Mouse (Mus musculus) cerebellum, postnatal 36 days (tissue): ENCODE results near the gene Csnk2b.

Source experiments
- DNase-seq, 2 experiments: peaks; one replicate each; pipeline ENCODE4 v3.0.0; 2021 to 2022; ENCODE audit warnings: mixed read lengths in 2 of 2

Csnk2b gene

DNA sequence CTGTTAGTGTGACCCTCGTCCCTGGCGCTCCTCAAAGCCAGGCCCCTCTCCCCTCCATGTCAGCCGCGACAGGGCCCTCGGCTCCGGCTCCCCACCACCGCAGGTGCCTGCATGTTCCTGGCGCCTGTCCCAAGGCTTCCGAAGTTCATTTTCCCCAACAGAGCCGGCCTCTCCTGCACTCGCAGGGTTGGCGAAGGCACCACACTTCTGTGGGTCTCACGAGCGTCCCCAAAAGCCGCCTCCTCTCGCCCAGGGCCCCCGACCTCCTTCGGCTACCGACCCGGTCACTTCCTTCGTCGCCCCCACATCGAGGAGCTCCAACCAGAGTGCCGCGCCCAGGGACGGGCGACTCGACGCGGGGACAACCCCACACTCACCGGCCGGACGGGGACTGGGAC, 1.1 kb downstream of the Csnk2b start:
- peak in 1 of 2 experiments; percentile 55 for DNase-seq

- no peak for DNase-seq
These were observed 6.5 kb downstream of the Csnk2b start, which contains the start of gene Ly6g5b for GRCm38 (mm10) chr17:35115046-35116019. Gene Ly6g5b (minus strand): TSS chr17:35115428.

- DNase-seq: no peak
These were observed 10.1 kb downstream of the Csnk2b start for GRCm38 (mm10) chr17:35111774-35112173.

GRCm38 (mm10) chr17:35108097-35108496, 13.8 kb downstream of the Csnk2b start, which contains the start of gene Ly6g5c:
Gene Ly6g5c (plus strand): TSS chr17:35108279.
- DNase-seq: peak; percentile 54 to 58

- no peak for DNase-seq
These were observed 15.3 kb downstream of the Csnk2b start for GRCm38 (mm10) chr17:35106522-35106921.

DNA sequence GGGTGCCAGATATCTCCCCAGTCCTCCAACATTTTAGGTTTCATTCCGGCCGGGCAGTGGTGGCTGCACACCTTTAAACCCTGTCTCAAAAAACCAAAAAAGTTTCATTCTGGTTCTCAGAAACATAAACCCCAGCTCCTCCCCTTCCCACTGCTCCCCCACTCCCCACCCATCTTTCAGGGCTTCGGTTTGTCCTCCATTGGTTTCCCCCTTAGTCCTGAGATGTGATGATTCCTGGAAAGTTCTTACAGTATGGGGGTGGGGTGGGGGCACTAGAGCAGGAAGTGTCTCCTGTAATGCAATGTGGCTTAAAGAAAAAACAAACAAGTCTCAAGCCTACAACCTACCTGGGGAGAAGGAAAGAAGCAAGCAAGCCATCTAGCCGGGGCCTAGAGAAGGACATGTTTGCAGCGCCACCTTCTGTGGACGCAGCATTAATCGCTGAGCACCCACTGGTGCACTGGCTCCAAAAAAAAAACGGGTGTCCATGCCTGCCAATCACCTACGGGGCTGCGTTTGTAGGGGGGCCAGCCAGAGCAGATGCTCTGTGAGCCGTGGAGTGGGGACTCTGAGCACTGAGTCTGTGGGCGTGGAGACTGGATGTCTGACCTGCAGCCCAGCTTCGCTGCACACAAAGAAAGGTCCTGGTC, 16.0 kb downstream of the Csnk2b start:
- peak; percentile 68 to 69 for DNase-seq

GRCm38 (mm10) chr17:35104754-35105153, 17.1 kb downstream of the Csnk2b start:
- DNase-seq: no peak

DNA sequence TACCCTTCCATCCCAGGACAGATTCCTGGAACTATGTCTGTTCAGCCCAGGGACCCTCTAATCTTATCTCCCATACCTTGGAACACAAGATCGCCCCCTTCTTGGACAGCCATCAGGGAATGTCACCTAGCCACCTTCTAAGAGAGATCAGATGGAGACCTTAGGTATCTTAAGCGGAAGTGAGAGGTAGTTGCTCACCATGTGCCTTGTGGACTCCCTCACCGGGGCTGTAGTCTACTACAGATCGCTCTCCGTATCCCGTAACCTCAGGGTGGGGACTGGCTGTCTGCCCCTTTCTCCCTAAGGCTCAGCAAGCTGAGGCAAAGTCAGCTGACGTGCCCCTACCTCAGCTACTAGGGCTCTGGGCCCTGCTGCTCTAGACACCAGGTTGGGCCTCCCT, 17.8 kb downstream of the Csnk2b start:
- no peak for DNase-seq

DNA sequence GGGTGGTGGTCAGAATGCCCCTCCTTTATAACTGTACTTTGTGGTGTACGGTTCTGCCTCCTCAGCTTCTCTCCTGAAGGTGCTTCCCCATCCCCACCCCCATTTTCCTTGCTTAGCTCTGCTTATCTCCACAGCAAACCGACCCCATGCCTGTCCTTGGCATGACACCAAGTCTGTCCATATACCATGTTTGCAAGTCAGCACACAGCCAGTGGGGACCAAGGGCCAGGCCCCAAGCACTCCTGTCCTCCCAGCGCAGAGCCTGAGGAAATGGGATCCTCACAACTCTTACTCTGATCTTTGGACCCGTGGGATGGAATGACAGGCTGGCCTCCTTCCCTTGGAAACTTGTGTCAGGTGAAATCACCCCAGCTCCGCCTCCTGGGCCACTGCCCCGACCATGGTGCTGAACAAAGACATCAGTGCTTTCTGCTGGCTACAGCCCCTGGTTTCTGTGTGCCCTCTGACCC, 18.6 kb downstream of the Csnk2b start:
- no peak for DNase-seq

GRCm38 (mm10) chr17:35102299-35102698, 19.6 kb downstream of the Csnk2b start:
- no peak for DNase-seq

DNA sequence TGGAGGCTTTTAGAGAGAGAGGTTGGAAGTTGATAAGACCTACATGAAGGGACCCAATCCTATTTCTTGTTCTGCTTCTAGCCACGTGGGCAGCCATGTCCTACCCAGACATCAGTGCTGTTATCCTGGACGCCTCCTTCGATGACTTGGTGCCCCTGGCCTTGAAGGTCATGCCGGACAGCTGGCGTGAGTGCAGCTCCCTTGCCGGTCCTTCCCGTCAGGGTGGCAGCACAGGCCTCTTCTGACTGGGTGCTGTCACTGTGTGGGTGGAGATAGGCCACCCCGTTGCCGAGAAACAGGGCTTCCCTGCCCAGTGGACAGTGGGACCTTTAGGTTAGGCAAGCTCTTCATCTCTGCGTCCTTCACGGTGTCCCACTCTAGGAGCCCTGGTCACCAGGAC, 20.7 kb downstream of the Csnk2b start:
- DNase-seq: no peak

DNA sequence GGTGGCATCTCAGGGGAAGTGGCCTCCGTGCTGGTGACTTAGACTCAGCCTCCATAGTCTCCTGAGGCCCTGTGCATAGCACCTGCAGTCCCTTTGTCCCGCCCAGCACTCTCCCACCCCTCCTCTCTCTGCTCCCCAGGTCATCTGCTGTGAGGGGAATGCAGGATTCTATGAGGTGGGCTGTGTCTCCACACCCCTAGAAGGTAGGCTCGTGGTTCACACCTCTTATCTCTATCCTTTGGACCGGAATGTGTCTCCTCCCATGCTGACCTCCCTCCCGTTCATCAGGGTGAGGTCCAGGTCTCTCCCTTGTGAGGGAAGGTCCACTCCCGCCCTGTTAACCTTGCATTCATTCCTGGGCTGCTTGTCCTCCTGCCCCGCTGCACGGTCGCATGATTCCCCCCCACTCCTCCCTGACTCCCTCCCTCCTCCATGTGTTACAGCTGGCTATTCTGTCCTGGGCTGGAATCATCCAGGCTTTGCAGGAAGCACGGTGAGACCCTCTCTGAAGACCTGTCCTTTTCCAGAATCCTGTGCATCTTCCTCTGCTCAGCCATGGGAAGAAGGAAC, 21.6 kb downstream of the Csnk2b start:
- no peak for DNase-seq

GRCm38 (mm10) chr17:35097164-35097655, 24.6 kb downstream of the Csnk2b start:
- DNase-seq: peak; percentile 72 to 74

DNA sequence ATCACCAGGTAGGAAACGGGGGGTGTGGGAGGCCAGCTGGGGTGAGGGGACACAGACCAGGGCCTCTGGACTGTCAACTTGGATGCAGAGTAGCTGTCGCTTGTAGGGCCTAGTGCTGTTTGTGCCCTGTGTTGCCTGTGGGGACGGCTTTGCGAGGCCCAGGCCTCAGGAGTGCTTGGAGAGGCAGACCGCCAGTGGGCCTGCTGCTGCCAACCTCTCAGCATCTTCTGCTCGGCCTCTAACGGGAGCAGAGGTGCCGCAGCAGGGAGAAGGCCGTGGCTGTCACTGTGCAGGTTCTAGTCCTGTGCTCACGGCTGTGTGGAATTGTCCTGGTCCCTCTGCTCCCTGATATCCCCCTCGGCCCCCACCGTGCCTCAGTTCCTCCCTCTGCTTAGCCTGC, 25.3 kb downstream of the Csnk2b start:
- DNase-seq: no peak

GRCm38 (mm10) chr17:35094475-35095365, 27.1 kb downstream of the Csnk2b start:
- no peak for DNase-seq

DNA sequence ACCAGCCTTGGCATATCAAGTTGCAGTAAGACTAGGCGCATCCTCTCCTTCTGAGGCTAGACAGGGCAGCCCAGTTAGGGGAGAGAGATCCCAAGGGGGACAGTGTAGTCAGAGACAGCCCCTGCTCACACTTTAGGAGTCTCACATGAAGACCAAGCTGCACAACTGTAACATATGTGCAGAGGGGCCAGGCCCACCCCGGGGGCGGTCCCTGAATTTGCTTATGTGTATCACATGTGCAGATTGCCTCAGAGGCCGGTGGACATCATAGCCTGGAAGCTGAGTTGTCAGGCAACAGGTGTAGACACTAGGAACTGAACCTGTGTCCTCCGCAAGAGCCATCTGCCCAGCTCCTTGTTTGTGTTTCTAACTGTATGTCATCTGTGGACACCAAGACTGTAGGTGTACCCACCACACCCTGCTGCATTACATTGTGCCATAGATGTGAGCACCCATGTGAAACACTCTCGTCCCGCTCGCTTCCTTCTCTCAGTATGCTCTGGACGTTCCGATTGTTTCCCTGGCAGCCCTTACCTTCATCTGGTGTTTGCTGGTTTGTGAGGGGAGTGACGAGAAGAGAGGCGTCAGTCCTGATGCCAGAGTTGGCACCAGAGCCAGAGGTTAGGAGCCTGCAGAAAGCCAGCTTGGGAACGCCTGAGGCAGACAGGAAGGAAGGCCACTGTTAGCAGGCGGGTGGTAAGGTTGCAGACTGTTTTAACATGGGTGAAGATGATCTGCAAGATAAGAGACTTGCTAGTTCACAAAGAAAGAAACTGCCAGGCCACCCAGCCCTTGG, 29.3 kb downstream of the Csnk2b start:
- DNase-seq: no peak

DNA sequence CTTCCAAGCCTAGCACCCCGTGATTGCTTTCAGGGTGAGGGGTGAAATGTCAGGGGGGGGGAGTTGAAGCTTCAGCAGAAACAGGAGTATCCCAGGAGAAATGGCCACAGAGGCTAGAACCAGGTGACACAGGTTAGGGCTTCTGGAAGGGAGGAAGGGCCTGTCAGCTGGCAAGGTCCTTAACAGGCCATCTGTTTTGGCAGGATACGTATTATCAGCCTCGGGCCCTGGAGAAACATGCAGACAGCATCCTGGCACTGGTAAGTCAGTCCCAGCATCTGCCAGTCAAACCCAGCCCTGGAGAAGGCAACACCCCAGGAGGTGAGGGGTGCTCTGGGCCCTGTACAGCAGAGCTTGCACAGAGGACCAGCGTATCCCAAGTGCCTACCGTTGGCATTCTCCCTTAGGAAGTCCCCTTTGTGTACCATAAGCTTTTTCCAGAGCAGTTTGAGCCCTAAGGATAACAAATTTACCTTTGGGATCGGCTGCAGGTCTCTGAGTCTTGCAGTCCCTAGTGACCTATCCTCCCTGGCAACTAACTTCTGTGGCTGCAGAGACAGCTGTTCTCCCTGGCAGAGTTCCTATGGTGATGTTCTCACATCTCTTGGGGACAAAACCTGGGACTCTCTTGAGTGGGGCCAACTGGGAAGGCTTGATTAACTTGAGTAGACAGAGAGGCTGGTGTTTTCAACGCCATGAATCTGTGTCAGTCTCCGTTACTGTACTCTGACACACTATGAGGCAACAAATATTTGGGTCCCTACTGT, 31.5 kb downstream of the Csnk2b start:
- DNase-seq: peak; percentile 82 to 85

- DNase-seq: peak; percentile 94 to 95
These were observed 32.8 kb downstream of the Csnk2b start, which contains the start of gene Abhd16a for GRCm38 (mm10) chr17:35088825-35089644. Gene Abhd16a (plus strand): TSS chr17:35089263.

DNA sequence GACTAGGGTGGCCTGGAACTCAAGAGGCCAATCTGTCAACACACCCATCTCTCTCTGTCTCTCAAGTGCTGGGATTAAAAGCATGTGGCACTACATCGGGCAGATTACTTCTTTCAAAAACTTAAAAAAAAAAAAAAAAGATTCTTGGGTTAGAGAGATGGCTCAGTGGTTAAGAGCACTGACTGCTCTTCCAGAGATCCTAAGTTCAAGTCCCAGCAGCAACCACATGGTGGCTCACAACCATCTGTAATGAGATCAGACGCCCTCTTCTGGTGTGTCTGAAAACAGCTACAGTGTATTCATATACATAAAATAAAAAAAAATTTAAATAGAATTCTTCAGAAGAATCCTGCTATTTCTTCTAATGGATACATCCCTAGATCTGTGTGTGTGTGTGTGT, 33.7 kb downstream of the Csnk2b start:
- DNase-seq: no peak
